ENCODE assay signal across 11 mouse cellular contexts in genomic region chr2:113398020-113398521, GRCm38 (mm10).
A peak's percentile ranks its signal among the peaks of the same experiment; 100 is the strongest.
DNase-seq lines count a peak whose midpoint lies in the region; ATAC-seq lines count a peak whose summit lies in the region.
"Had no signal": no experiment of that assay in that cellular context is flagged by ENCODE, and none has a peak within 500 bp of the region (broad histone marks: within the 10 kb centered on the region; RNA-seq: fewer than 3 reads in every experiment).

No protein-coding gene starts in this region.

- H3K4me1 ChIP-seq in heart, embryonic 11.5 days (ENCODE audit: control insufficient read depth, insufficient read depth, low read length) = no peaks in the 10 kb centered on the region
- H3K4me1 ChIP-seq in lung, embryonic 16.5 days (replicated peaks; ENCODE audit: control insufficient read depth, insufficient read depth, low read length) = peaks cover 9% of the 10 kb centered on the region; the same call in 1 of the 2 replicates
- H3K4me1 ChIP-seq in limb, embryonic 15.5 days = peaks cover 9% of the 10 kb centered on the region; the same call in 1 of the 2 replicates
- no peaks in the 10 kb centered on the region for H3K4me1 ChIP-seq in stomach, embryonic 16.5 days (ENCODE audit: control insufficient read depth, insufficient read depth, low read length)

- H3K27me3 ChIP-seq in heart, embryonic 11.5 days (ENCODE audit: control insufficient read depth, insufficient read depth, low read length) = no peaks in the 10 kb centered on the region
- H3K27me3 ChIP-seq in lung, embryonic 16.5 days (ENCODE audit: control insufficient read depth, insufficient read depth, low read depth, low read length) = no peaks in the 10 kb centered on the region
- H3K27me3 ChIP-seq in limb, embryonic 15.5 days = no peaks in the 10 kb centered on the region
- no peaks in the 10 kb centered on the region for H3K27me3 ChIP-seq in stomach, embryonic 16.5 days (ENCODE audit: control insufficient read depth, insufficient read depth, low read length)
- H3K27me3 ChIP-seq: embryonic facial prominence, embryonic 12.5 days; Patski had no signal

- no peak for DNase-seq in heart, adult 9 months (ENCODE audit: low spot score in 2 of 2)
- no peak for DNase-seq in lung, postnatal 10 days
- no peak for DNase-seq in frontal cortex, postnatal 25 days (ENCODE audit: low spot score in 2 of 2)

- H3K4me3 ChIP-seq in heart, embryonic 11.5 days (ENCODE audit: low read depth, low read length) = no peak overlapping the region
- H3K4me3 ChIP-seq in lung, embryonic 16.5 days (ENCODE audit: low read length) = no peak overlapping the region
- H3K4me3 ChIP-seq in limb, embryonic 15.5 days = no peak overlapping the region
- no peak overlapping the region for H3K4me3 ChIP-seq in stomach, embryonic 16.5 days (replicated peaks; ENCODE audit: low read length)
- H3K4me3 ChIP-seq: embryonic facial prominence, embryonic 12.5 days had no signal

- 56% methylated on average over 9 of the region's 9 CpGs for WGBS in heart, embryonic 11.5 days (ENCODE audit: insufficient replicate concordance)
- 60% methylated on average over 9 of the region's 9 CpGs for WGBS in lung, embryonic 16.5 days
- 55% methylated on average over 9 of the region's 9 CpGs for WGBS in limb, embryonic 15.5 days
- WGBS in stomach, embryonic 16.5 days = 68% methylated on average over 9 of the region's 9 CpGs

- no peaks in the 10 kb centered on the region for H3K36me3 ChIP-seq in heart, embryonic 11.5 days (ENCODE audit: control insufficient read depth, insufficient read depth, low read length)
- no peaks in the 10 kb centered on the region for H3K36me3 ChIP-seq in lung, embryonic 16.5 days (ENCODE audit: control insufficient read depth, insufficient read depth, low read length)
- no peaks in the 10 kb centered on the region for H3K36me3 ChIP-seq in limb, embryonic 15.5 days
- H3K36me3 ChIP-seq in stomach, embryonic 16.5 days (ENCODE audit: control insufficient read depth, insufficient read depth, low read length) = no peaks in the 10 kb centered on the region
- H3K36me3 ChIP-seq: embryonic facial prominence, embryonic 12.5 days had no signal

- H3K9ac ChIP-seq in heart, embryonic 11.5 days (ENCODE audit: low read depth, low read length) = no peak overlapping the region
- H3K9ac ChIP-seq in lung, embryonic 16.5 days (ENCODE audit: low read length) = no peak overlapping the region
- no peak overlapping the region for H3K9ac ChIP-seq in limb, embryonic 15.5 days
- no peak overlapping the region for H3K9ac ChIP-seq in stomach, embryonic 16.5 days (ENCODE audit: low read length)
- H3K9ac ChIP-seq: embryonic facial prominence, embryonic 12.5 days had no signal

- peak overlapping the region; percentile 31; the same call in 1 of the 2 replicates for H3K27ac ChIP-seq in heart, embryonic 11.5 days (ENCODE audit: low read depth, low read length)
- peak overlapping the region; percentile 61; the same call in 1 of the 2 replicates for H3K27ac ChIP-seq in lung, embryonic 16.5 days (ENCODE audit: low read length)
- H3K27ac ChIP-seq in limb, embryonic 15.5 days = 0 out of 2 replicates have a peak overlapping the region, but pooled peaks have one; percentile 1
- H3K27ac ChIP-seq in stomach, embryonic 16.5 days (ENCODE audit: low read length) = peak overlapping the region; percentile 43

- 0 out of 2 replicates have a peak, but pooled peaks have one; percentile 4 for ATAC-seq in heart, embryonic 11.5 days (replicated peaks; ENCODE audit: insufficient number of reproducible peaks, low FRiP score, low TSS enrichment)
- ATAC-seq in lung, embryonic 16.5 days (ENCODE audit: low read depth) = peak; percentile 53
- no peak for ATAC-seq in limb, embryonic 15.5 days (ENCODE audit: insufficient number of reproducible peaks, low FRiP score, low TSS enrichment, low read depth)
- ATAC-seq in stomach, embryonic 16.5 days (ENCODE audit: insufficient read depth, low FRiP score) = 0 out of 2 replicates have a peak, but pooled peaks have one; percentile 13
- no peak for ATAC-seq in inflammation-experienced regulatory T-cells, adult 6 months
- ATAC-seq: hindbrain, embryonic 16.5 days; Patski had no signal

- H3K4me2 ChIP-seq in heart, embryonic 11.5 days = no peak overlapping the region
- no peak overlapping the region for H3K4me2 ChIP-seq in lung, embryonic 16.5 days (ENCODE audit: low read depth, low read length)
- H3K4me2 ChIP-seq in limb, embryonic 15.5 days = no peak overlapping the region
- no peak overlapping the region for H3K4me2 ChIP-seq in stomach, embryonic 16.5 days (ENCODE audit: low read depth, low read length)
- H3K4me2 ChIP-seq: embryonic facial prominence, embryonic 12.5 days had no signal

- H3K9me3 ChIP-seq in heart, embryonic 11.5 days (replicated peaks; ENCODE audit: control insufficient read depth, low read length) = no peaks in the 10 kb centered on the region
- H3K9me3 ChIP-seq in lung, embryonic 16.5 days (ENCODE audit: control insufficient read depth, low read length) = no peaks in the 10 kb centered on the region
- no peaks in the 10 kb centered on the region for H3K9me3 ChIP-seq in limb, embryonic 15.5 days
- no peaks in the 10 kb centered on the region for H3K9me3 ChIP-seq in stomach, embryonic 16.5 days (replicated peaks; ENCODE audit: control insufficient read depth, low read length)
- H3K9me3 ChIP-seq: embryonic facial prominence, embryonic 12.5 days had no signal

Comparison
In these comparisons a context has a peak if more than half of its experiments do, and no peak if none do; other contexts are left out.
1. ATAC-seq: peak in heart, embryonic 11.5 days (single experiment), lung, embryonic 16.5 days (single experiment) and stomach, embryonic 16.5 days (single experiment); none in limb, embryonic 15.5 days (single experiment) and inflammation-experienced regulatory T-cells, adult 6 months (single experiment).
2. H3K27ac ChIP-seq: peak in every context shown above with its lines; median percentile 61 in lung, embryonic 16.5 days; 43 in stomach, embryonic 16.5 days; 31 in heart, embryonic 11.5 days; 1 in limb, embryonic 15.5 days.